Mouse (Mus musculus) spleen, postnatal 4 days (tissue): ENCODE data around the gene Itga1.

Source experiments
- DNase-seq, 2 experiments: peaks; one replicate each; pipeline ENCODE4 v3.0.0; 2022; ENCODE audit warnings: low spot score in 2 of 2

Itga1 gene

GRCm38 (mm10) chr13:115052568-115052967 is 49.2 kb downstream of the Itga1 start:
- no peak for DNase-seq

GRCm38 (mm10) chr13:115050660-115051559 is 50.9 kb downstream of the Itga1 start:
- no peak for DNase-seq

GRCm38 (mm10) chr13:115042652-115043051 is 59.1 kb downstream of the Itga1 start:
- no peak for DNase-seq

- DNase-seq = no peak
Measured at GRCm38 (mm10) chr13:115037304-115037703, 64.5 kb downstream of the Itga1 start.

- DNase-seq = no peak
Measured at GRCm38 (mm10) chr13:115035387-115035786, 66.4 kb downstream of the Itga1 start.

GRCm38 (mm10) chr13:115033135-115033534 is 68.6 kb downstream of the Itga1 start:
- DNase-seq = no peak

- no peak for DNase-seq
Measured at GRCm38 (mm10) chr13:115031177-115032000, 70.4 kb downstream of the Itga1 start.

GRCm38 (mm10) chr13:115025394-115025793 is 76.4 kb downstream of the Itga1 start:
- no peak for DNase-seq

GRCm38 (mm10) chr13:115022117-115022787 is 79.5 kb downstream of the Itga1 start:
- no peak for DNase-seq

- DNase-seq = no peak
Measured at GRCm38 (mm10) chr13:115021411-115021810, 80.4 kb downstream of the Itga1 start.

GRCm38 (mm10) chr13:115020727-115021126 is 81.0 kb downstream of the Itga1 start:
- DNase-seq = no peak

GRCm38 (mm10) chr13:115017545-115017944 is 84.2 kb downstream of the Itga1 start:
- DNase-seq = no peak

GRCm38 (mm10) chr13:115011547-115011946 is 90.2 kb downstream of the Itga1 start:
- peak in 1 of 2 experiments; percentile 33 for DNase-seq

GRCm38 (mm10) chr13:115006213-115006835 is 95.4 kb downstream of the Itga1 start:
- DNase-seq = no peak

GRCm38 (mm10) chr13:115005342-115005741 is 96.4 kb downstream of the Itga1 start:
- no peak for DNase-seq

- no peak for DNase-seq
Measured at GRCm38 (mm10) chr13:115003444-115004053, 98.2 kb downstream of the Itga1 start.

GRCm38 (mm10) chr13:115002837-115003236 is 98.9 kb downstream of the Itga1 start:
- DNase-seq = no peak

GRCm38 (mm10) chr13:115002155-115002554 is 99.6 kb downstream of the Itga1 start:
- no peak for DNase-seq

GRCm38 (mm10) chr13:114999582-114999981 is 102.2 kb downstream of the Itga1 start:
- no peak for DNase-seq

- DNase-seq = no peak
Measured at GRCm38 (mm10) chr13:114998100-114998499, 103.7 kb downstream of the Itga1 start.
